Mouse (Mus musculus): ENCODE results near the gene Tal1. TPM values are rescaled to one million over a fixed set of nuclear protein-coding genes. Genes with fewer than 3 reads are reported as not detected.

Tal1 gene
- polyA plus RNA-seq, 1 experiment, result 0.04 TPM

DNA sequence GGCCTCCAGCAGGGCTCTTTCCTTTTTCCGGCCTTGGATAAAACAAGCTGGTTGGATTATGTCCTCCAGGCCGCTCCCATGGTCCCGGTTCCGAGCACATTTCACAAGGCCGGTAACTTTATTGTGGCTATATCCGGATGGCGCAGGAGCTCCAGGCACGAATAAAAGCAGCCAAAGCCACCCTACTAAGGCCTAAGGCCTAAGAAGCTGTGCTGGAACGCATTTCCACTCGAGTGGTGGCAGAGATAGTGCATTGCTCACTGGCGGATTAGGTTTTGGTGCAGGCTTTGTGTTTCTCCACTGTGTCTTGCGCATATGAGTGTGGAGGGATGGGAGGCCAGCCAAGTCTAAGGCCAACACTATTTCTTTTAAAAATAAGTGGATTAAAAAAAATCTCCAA, 3.6 kb downstream of the Tal1 start:
- H3K79me3 ChIP-seq (ENCODE audit: low read depth), result no peaks in the 10 kb centered on the region
- H3K79me2 ChIP-seq (ENCODE audit: control insufficient read depth, insufficient read depth), result no peaks in the 10 kb centered on the region
- no peaks in the 10 kb centered on the region for H3K36me3 ChIP-seq (ENCODE audit: control insufficient read depth, insufficient read depth)
- peaks cover 88% of the 10 kb centered on the region for H3K27me3 ChIP-seq (ENCODE audit: control insufficient read depth, insufficient read depth, insufficient read length)
- no peak overlapping the region for H3ac ChIP-seq (ENCODE audit: control insufficient read depth, insufficient read length, low read depth)
- no peak for TF ChIP-seq CEBPB (IDR thresholded peaks at IDR 0.05; ENCODE audit: low read depth)
- no peak for TF ChIP-seq MAX (IDR thresholded peaks at IDR 0.05)
- TF ChIP-seq CTCF (IDR thresholded peaks at IDR 0.05; ENCODE audit: control insufficient read depth, insufficient read depth, insufficient read length), result no peak
- no peak overlapping the region for H3K4me3 ChIP-seq (ENCODE audit: insufficient read depth, poor library complexity, severe bottlenecking)

- no peaks in the 10 kb centered on the region for H3K36me3 ChIP-seq (ENCODE audit: control insufficient read depth, insufficient read depth)
- no peak overlapping the region for H3K4me3 ChIP-seq (ENCODE audit: insufficient read depth, poor library complexity, severe bottlenecking)
- TF ChIP-seq CEBPB (IDR thresholded peaks at IDR 0.05; ENCODE audit: low read depth) (no peak), MYOD1 (IDR thresholded peaks at IDR 0.05; ENCODE audit: control insufficient read depth, insufficient read length, low read depth) (no peak), USF1 (IDR thresholded peaks at IDR 0.05; ENCODE audit: low read depth) (no peak), MYOG (IDR thresholded peaks at IDR 0.05; ENCODE audit: control insufficient read depth, extremely low read depth, insufficient read length) (no peak), MAX (IDR thresholded peaks at IDR 0.05) (no peak), CTCF (IDR thresholded peaks at IDR 0.05; ENCODE audit: control insufficient read depth, insufficient read depth, insufficient read length) (no peak), FOSL1 (IDR thresholded peaks at IDR 0.05; ENCODE audit: insufficient read depth, low read length, poor library complexity, severe bottlenecking) (no peak)
- no peaks in the 10 kb centered on the region for H3K79me2 ChIP-seq (ENCODE audit: control insufficient read depth, insufficient read depth)
- no peaks in the 10 kb centered on the region for H3K79me3 ChIP-seq (ENCODE audit: low read depth)
- no peak overlapping the region for H3ac ChIP-seq (ENCODE audit: control insufficient read depth, insufficient read length, low read depth)
- peaks cover 93% of the 10 kb centered on the region for H3K27me3 ChIP-seq (ENCODE audit: control insufficient read depth, insufficient read depth, insufficient read length)
Measured at GRCm38 (mm10) chr4:115060753-115061152, 4.5 kb downstream of the Tal1 start.

GRCm38 (mm10) chr4:115062540-115062874, 6.3 kb downstream of the Tal1 start:
- no peaks in the 10 kb centered on the region for H3K79me2 ChIP-seq (ENCODE audit: control insufficient read depth, insufficient read depth)
- H3K36me3 ChIP-seq (ENCODE audit: control insufficient read depth, insufficient read depth), result no peaks in the 10 kb centered on the region
- H3K4me3 ChIP-seq (ENCODE audit: insufficient read depth, poor library complexity, severe bottlenecking), result no peak overlapping the region
- no peaks in the 10 kb centered on the region for H3K79me3 ChIP-seq (ENCODE audit: low read depth)
- TF ChIP-seq USF1 (IDR thresholded peaks at IDR 0.05; ENCODE audit: low read depth) (no peak), MAX (IDR thresholded peaks at IDR 0.05) (no peak), MYOD1 (IDR thresholded peaks at IDR 0.05; ENCODE audit: control insufficient read depth, insufficient read length, low read depth) (no peak)
- no peak overlapping the region for H3ac ChIP-seq (ENCODE audit: control insufficient read depth, insufficient read length, low read depth)
- H3K27me3 ChIP-seq (ENCODE audit: control insufficient read depth, insufficient read depth, insufficient read length), result peaks cover 86% of the 10 kb centered on the region

- Histone ChIP-seq H3ac (ENCODE audit: control insufficient read depth, insufficient read length, low read depth) (peak overlapping the region; percentile 18), H3K4me3 (ENCODE audit: insufficient read depth, poor library complexity, severe bottlenecking) (no peak overlapping the region), H3K27me3 (ENCODE audit: control insufficient read depth, insufficient read depth, insufficient read length) (peaks cover 81% of the 10 kb centered on the region), H3K79me3 (ENCODE audit: low read depth) (no peaks in the 10 kb centered on the region), H3K79me2 (ENCODE audit: control insufficient read depth, insufficient read depth) (no peaks in the 10 kb centered on the region), H3K36me3 (ENCODE audit: control insufficient read depth, insufficient read depth) (no peaks in the 10 kb centered on the region)
- no peak for TF ChIP-seq FOSL1 (IDR thresholded peaks at IDR 0.05; ENCODE audit: insufficient read depth, low read length, poor library complexity, severe bottlenecking)
- TF ChIP-seq MYOD1 (IDR thresholded peaks at IDR 0.05; ENCODE audit: control insufficient read depth, insufficient read length, low read depth), result no peak
- TF ChIP-seq MAX (IDR thresholded peaks at IDR 0.05), result no peak
- no peak for TF ChIP-seq CEBPB (IDR thresholded peaks at IDR 0.05; ENCODE audit: low read depth)
- no peak for TF ChIP-seq MYOG (IDR thresholded peaks at IDR 0.05; ENCODE audit: control insufficient read depth, extremely low read depth, insufficient read length)
- TF ChIP-seq CTCF (IDR thresholded peaks at IDR 0.05; ENCODE audit: control insufficient read depth, insufficient read depth, insufficient read length), result no peak
- TF ChIP-seq USF1 (IDR thresholded peaks at IDR 0.05; ENCODE audit: low read depth), result no peak
Measured at GRCm38 (mm10) chr4:115062875-115063517, 6.8 kb downstream of the Tal1 start.

DNA sequence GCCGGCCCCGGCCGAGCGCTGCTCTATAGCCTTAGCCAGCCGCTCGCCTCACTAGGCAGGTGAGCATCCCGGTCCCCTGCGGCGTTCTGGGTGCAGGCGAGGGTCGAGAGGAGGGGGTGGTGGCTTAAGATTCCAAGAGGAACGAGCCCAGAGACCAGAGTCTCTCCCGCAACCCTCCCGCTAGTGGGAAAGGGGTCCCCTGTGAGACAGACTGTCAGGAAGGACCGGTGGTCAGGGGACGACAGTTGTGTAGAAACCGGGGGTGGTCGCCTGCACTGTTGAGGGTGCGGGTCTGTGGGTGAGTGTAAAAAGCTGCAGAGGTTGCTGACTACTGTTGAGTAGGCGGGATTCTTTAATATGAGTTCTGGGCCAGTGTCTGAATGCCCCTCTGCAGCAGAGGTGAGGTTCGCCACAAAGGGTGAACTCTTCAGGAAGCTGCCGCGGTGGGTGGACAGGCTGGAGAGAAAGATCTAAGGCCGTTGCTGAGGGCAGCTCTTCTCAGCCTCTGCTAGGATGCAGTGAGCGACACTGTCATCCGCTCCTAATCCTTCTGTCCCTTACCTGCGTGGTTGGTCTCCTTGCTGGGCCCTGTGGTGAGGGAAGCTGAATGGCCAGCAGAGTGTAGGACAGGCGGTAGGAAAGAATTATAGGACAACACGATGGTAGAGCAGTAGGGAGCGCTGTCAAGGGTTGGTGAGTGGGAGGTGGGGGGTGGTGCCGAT, 7.5 kb downstream of the Tal1 start:
- no peaks in the 10 kb centered on the region for H3K79me2 ChIP-seq (ENCODE audit: control insufficient read depth, insufficient read depth)
- no peak overlapping the region for H3ac ChIP-seq (ENCODE audit: control insufficient read depth, insufficient read length, low read depth)
- no peaks in the 10 kb centered on the region for H3K79me3 ChIP-seq (ENCODE audit: low read depth)
- H3K36me3 ChIP-seq (ENCODE audit: control insufficient read depth, insufficient read depth), result no peaks in the 10 kb centered on the region
- H3K27me3 ChIP-seq (ENCODE audit: control insufficient read depth, insufficient read depth, insufficient read length), result peaks cover 75% of the 10 kb centered on the region
- TF ChIP-seq CEBPB (IDR thresholded peaks at IDR 0.05; ENCODE audit: low read depth), result no peak
- TF ChIP-seq MYOD1 (IDR thresholded peaks at IDR 0.05; ENCODE audit: control insufficient read depth, insufficient read length, low read depth), result no peak
- no peak for TF ChIP-seq FOSL1 (IDR thresholded peaks at IDR 0.05; ENCODE audit: insufficient read depth, low read length, poor library complexity, severe bottlenecking)
- TF ChIP-seq MAX (IDR thresholded peaks at IDR 0.05), result no peak
- no peak for TF ChIP-seq CTCF (IDR thresholded peaks at IDR 0.05; ENCODE audit: control insufficient read depth, insufficient read depth, insufficient read length)
- TF ChIP-seq USF1 (IDR thresholded peaks at IDR 0.05; ENCODE audit: low read depth), result no peak
- TF ChIP-seq MYOG (IDR thresholded peaks at IDR 0.05; ENCODE audit: control insufficient read depth, extremely low read depth, insufficient read length), result no peak
- no peak overlapping the region for H3K4me3 ChIP-seq (ENCODE audit: insufficient read depth, poor library complexity, severe bottlenecking)

GRCm38 (mm10) chr4:115071668-115072067, 15.4 kb downstream of the Tal1 start:
- no peak for TF ChIP-seq CTCF (IDR thresholded peaks at IDR 0.05; ENCODE audit: control insufficient read depth, insufficient read depth, insufficient read length)
- TF ChIP-seq MYOG (IDR thresholded peaks at IDR 0.05; ENCODE audit: control insufficient read depth, extremely low read depth, insufficient read length), result no peak
- no peak for TF ChIP-seq MYOD1 (IDR thresholded peaks at IDR 0.05; ENCODE audit: control insufficient read depth, insufficient read length, low read depth)
- TF ChIP-seq USF1 (IDR thresholded peaks at IDR 0.05; ENCODE audit: low read depth), result no peak
- TF ChIP-seq MAX (IDR thresholded peaks at IDR 0.05), result no peak
- TF ChIP-seq CEBPB (IDR thresholded peaks at IDR 0.05; ENCODE audit: low read depth), result no peak
- no peak for TF ChIP-seq FOSL1 (IDR thresholded peaks at IDR 0.05; ENCODE audit: insufficient read depth, low read length, poor library complexity, severe bottlenecking)
- H3K27me3 ChIP-seq (ENCODE audit: control insufficient read depth, insufficient read depth, insufficient read length), result peaks cover 7% of the 10 kb centered on the region
- H3K36me3 ChIP-seq (ENCODE audit: control insufficient read depth, insufficient read depth), result no peaks in the 10 kb centered on the region
- no peak overlapping the region for H3ac ChIP-seq (ENCODE audit: control insufficient read depth, insufficient read length, low read depth)
- no peak overlapping the region for H3K4me3 ChIP-seq (ENCODE audit: insufficient read depth, poor library complexity, severe bottlenecking)
- H3K79me3 ChIP-seq (ENCODE audit: low read depth), result no peaks in the 10 kb centered on the region
- no peaks in the 10 kb centered on the region for H3K79me2 ChIP-seq (ENCODE audit: control insufficient read depth, insufficient read depth)

All from C2C12 (cell line).